Mouse (Mus musculus) olfactory bulb, adult 2 months (tissue): ENCODE measurements at regions not wholly inside any gene's neighbourhood (a gene's known extent, or its start where the extent isn't known, plus 50 kb on each side); places are given as distances from the start of the nearest gene placed in this dataset.

Source experiments
- H3K27ac ChIP-seq: fragments of 200-500 bp; 2 replicates; pipeline ENCODE4 v1.5.1; 2012; ENCODE audit warnings: low read depth, low read length; ENCODE audit not compliant: insufficient read depth
- H3K4me1 ChIP-seq: fragments of 200-500 bp; 2 replicates; pipeline ENCODE4 v1.6.1; 2012; ENCODE audit warnings: low read length; ENCODE audit not compliant: control insufficient read depth, insufficient read depth
- H3K4me3 ChIP-seq: fragments of 200-500 bp; 2 replicates; pipeline ENCODE4 v1.5.1; 2012; ENCODE audit warnings: mild to moderate bottlenecking, low read depth, low read length, moderate library complexity; ENCODE audit not compliant: insufficient read depth
- CTCF ChIP-seq: fragments of 200-500 bp; IDR thresholded peaks from 2 replicates; pipeline ENCODE4 v1.5.1; 2012; ENCODE audit warnings: low read depth, mild to moderate bottlenecking, low read length, moderate library complexity; ENCODE audit not compliant: insufficient read depth
- POLR2A ChIP-seq: fragments of 200-500 bp; IDR thresholded peaks from 2 replicates; pipeline ENCODE4 v1.6.1; 2012; ENCODE audit warnings: mild to moderate bottlenecking, low read depth, low read length, moderate library complexity; ENCODE audit not compliant: insufficient read depth
- WGBS: fragments of 180-500 bp; shearing (Covaris S2); methylation state at CpG from one replicate; pipeline ENCODE4 v1.1.7; 2018; 5-methylcytosine and 5-hydroxymethylcytosine counted together

DNA sequence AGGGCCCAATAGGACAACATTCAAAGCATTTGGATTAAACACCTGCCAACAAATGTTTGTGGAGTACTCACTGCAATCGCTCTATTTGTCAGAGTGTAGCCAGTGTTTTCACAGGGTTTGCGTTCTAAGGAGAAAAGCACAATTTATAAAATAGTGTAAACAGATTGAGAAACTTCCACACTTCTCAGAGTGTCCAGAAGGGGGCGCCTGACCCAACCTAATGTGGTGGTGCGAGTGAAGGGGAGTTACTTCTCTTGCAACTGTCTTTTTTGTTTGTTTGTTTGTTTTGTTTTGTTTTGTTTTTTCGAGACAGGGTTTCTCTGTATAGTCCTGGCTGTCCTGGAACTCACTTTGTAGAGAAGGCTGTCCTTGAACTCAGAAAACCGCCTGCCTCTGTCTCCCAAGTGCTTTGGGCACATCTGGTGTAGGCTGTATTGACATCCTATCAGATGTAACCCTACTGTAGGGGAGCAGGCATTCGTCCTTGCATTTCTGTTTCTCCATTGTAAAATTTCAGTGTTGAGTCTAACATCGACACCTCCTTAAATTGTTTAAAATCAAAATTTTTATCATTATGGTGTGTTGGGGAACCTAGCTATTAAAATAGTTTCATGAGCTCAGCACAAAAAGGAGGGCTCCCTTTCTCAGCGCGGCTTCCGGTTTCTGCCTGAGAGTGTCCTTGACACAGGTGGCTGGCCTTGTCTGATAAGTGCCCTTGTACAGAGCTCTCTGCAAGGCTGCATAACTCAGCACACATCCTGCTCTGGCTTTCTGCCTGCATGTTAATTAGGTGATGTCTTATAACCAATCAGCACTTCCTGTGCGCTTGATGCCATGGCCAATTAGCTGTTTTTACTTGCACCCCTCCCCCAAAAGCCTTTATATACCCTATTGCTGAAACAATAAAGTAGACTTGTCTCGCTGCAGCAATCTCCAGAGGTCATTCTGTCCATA is 307.0 kb downstream of the Fam84a start:
- TF ChIP-seq CTCF (no peak), POLR2A (no peak)
- Histone ChIP-seq H3K4me3 (no peak overlapping the region), H3K4me1 (peaks cover 2% of the 10 kb centered on the region; the same call in 1 of the 2 replicates), H3K27ac (no peak overlapping the region)
- WGBS = 43% methylated on average over 13 of the region's 13 CpGs

DNA sequence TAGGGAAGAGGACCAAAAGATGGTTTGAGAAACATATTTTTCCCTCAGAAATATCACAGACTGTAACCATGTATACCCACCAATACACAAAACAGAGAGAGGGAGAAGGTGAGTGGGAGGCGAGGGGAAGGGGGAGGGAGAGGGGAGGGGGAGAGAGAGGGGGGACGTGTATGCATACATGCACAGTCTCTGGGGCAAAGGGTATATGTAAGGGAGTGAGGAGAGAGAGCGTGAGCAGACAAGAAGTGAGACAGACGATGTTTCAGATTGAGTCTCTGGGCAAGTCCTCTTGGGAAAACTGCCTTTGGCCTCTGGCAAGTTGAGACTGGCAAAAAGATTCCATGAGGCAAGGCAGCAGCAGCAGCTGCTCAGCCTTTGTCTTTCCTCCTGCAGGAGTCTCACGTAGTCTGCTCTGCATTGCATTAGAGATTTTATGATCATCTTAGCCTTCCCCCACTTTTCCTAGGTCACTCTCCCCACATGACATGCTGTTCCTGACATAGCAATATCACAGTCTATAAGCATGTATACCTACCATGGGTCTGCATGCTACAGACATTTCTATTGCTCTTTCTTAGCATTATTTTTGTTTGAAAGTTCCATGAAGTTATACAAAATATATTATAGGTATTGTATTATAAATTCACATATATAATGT is 308.3 kb downstream of the Fam84a start:
- TF ChIP-seq CTCF (no peak), POLR2A (no peak)
- H3K4me1 ChIP-seq = peaks cover 2% of the 10 kb centered on the region; the same call in 1 of the 2 replicates
- no peak overlapping the region for H3K4me3 ChIP-seq
- no peak overlapping the region for H3K27ac ChIP-seq
- whole genome bisulfite sequencing = 76% methylated on average over 5 of the region's 5 CpGs

DNA sequence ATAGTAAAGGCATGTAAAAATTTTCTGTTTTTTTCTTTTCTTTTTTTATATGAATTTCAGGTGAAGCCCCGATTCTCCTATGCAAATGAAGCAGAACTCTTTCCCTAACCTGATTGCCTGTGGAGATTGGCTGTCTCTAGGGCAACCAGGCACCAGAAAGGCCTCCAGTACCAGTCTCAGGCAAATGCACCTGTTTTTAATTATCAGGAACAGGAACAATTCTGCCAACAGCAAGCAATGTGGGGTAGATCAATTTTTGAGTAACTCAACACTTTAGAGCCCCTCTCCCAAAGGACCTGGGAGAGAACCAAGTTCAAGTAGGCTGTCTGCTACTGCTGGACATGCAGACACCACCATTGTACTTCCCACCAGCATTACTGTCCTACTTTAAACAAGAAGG is 310.6 kb downstream of the Fam84a start:
- no peak for TF ChIP-seq CTCF
- TF ChIP-seq POLR2A = no peak
- 74% methylated on average over 1 of the region's 1 CpGs for WGBS
- Histone ChIP-seq H3K4me3 (no peak overlapping the region), H3K4me1 (peaks cover 2% of the 10 kb centered on the region; the same call in 1 of the 2 replicates), H3K27ac (no peak overlapping the region)

DNA sequence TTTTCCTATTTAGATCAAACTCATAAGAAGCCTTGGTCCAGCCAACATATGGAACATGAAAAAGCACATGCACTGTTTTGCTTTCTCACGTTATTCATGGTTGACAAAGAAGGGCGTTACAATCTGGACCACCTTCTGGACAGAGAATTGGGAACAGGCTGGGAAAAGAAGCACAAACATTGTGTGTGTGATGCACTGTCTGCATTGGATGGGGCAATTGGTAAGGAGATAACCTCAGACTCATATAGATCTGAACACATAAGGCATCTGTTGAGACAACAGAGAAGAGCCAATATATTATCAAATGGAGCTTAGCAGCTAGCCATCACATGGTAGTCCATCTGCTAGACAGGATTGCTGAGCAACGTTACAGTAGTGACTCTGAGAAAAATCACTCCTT is 317.1 kb downstream of the Fam84a start:
- H3K27ac ChIP-seq = no peak overlapping the region
- no peak overlapping the region for H3K4me3 ChIP-seq
- no peak for TF ChIP-seq POLR2A
- no peak for TF ChIP-seq CTCF
- WGBS = 83% methylated on average over 3 of the region's 3 CpGs
- no peaks in the 10 kb centered on the region for H3K4me1 ChIP-seq

DNA sequence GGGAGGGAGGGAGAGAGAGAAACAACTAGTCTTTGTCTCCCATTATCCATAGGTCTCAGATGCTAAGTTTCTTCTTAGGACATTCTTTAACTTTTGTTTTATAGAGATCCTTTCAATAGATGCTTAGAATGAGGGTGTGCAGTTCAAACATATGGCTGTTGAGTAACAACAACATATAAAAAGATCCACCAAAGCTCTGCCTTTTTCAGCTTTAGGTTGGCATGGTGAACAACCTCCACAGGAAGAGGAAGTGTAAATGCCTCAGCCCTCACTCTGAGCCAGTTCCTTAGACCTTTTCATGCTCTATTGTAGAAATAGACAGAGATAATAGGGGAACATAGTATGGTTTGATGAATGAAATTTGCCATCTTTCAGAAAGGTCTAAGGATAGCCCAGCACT is 326.0 kb downstream of the Fam84a start:
- no peak for TF ChIP-seq POLR2A
- no peak for TF ChIP-seq CTCF
- H3K27ac ChIP-seq = no peak overlapping the region
- no peaks in the 10 kb centered on the region for H3K4me1 ChIP-seq
- no peak overlapping the region for H3K4me3 ChIP-seq

DNA sequence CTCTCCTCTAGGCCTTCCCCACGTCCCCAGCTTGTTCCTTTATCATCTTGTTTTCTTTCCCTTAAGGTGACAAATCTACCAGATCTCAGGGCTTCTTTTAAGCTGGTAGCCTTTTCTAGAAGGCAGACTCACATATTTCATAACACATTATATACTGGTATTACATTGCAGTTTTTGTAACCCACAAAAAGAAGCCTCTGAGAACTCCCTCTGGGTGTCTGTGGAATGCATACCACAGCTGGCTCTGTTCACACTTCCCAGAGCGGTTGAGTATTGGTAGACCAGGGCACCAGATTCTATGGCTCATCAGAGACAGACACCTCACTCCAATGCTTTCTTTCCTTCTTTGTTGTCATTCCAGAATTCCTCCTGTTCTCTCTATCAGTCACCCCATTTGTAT is 336.4 kb downstream of the Fam84a start:
- no peaks in the 10 kb centered on the region for H3K4me1 ChIP-seq
- no peak overlapping the region for H3K4me3 ChIP-seq
- TF ChIP-seq CTCF = no peak
- no peak for TF ChIP-seq POLR2A
- 83% methylated on average over 2 of the region's 2 CpGs for WGBS
- H3K27ac ChIP-seq = no peak overlapping the region

DNA sequence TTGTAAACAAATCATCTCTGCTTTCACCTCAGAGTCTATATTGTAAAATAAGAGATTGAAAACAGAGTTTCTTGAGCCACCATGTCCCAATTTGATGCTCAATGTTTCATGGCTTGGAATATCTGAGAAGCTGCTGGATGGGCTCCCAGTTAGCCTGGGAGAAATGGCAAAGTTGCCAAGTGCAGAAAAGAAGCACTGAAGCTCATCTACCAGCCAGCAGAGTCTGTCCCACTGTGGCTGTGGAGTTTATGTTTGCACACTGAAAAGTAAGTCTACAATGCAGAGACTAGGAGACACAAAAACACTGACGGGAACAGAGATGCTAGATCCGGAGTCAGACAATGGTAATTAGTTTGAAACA is 341.7 kb downstream of the Fam84a start:
- 45% methylated on average over 2 of the region's 2 CpGs for WGBS
- no peak for TF ChIP-seq CTCF
- no peak for TF ChIP-seq POLR2A

DNA sequence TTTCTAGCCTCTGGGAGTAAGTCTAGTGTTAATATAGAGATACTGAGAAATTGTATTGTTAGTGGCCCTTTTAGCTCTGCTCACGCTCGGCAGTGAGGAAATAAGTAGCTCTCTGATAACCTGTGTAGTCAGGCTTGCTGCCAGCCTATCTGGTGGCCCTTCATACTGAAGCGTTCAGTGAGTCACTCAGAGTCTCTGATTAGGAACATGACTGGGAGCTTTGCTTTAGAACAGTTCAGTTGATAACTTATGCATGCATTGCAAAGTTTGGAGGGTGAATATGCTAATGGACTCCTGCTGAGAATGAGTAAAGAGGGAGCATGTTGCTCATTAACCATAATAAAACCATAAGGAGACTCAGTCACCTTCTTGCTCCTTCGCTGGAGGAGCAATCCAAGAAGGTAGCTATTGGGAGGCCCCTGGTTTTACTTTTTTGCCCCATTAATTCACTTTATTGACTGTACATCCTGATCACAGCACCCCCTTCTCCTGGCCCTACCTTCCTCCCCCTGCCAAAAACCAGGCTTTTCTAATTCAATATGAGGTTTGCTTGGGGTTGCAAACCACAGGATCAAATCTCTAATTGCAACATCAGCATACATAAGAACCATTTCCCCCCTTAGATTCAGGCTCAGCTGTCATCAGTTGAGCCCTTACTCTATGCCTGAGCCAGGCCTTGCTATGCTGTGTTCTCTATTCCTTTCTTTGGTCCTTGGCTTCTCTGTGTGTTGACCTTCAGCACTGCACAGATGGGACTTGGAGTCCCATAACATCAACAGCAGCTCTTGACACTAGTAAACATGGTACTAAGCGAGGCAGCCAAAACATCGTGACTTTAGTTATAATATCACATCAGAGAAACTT is 342.3 kb downstream of the Fam84a start:
- no peak overlapping the region for H3K4me3 ChIP-seq
- H3K27ac ChIP-seq = no peak overlapping the region
- 76% methylated on average over 6 of the region's 6 CpGs for WGBS
- H3K4me1 ChIP-seq = no peaks in the 10 kb centered on the region
- TF ChIP-seq CTCF (no peak), POLR2A (no peak)

More for the DNA sequence above, 341.7 kb downstream of the Fam84a start:
- no peaks in the 10 kb centered on the region for H3K4me1 ChIP-seq
- no peak overlapping the region for H3K27ac ChIP-seq
- no peak overlapping the region for H3K4me3 ChIP-seq
